Comparison of ENCODE assay signal across 8 mouse cellular contexts in the genomic region with DNA sequence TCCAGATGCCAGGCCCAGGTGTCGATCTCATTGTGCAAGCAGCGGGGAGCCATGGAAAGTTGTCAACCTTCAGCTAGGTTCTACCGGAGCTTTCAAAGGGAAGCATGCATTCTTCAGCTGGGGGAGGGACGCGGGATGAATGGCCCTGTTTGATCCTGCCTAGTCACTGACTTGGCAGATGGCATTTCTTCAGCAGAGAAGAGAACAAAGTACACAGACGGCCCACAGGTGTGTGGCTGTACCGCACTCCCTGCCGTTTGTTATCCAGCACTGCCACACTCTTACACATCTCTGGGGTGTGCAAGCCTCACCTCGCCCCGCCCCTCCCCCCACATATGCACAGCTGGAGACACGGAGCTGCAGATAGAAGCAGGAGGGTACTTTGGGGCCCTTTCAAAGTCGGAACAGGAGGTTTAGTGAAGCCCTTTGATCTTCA.
A peak's percentile ranks its signal among the peaks of the same experiment; 100 is the strongest.
DNase-seq lines count a peak whose midpoint lies in the region; ATAC-seq and TF ChIP-seq lines count a peak whose summit lies in the region.

No protein-coding gene starts in this region.

- peak; percentile 17 for DNase-seq in lung, postnatal 0 days (ENCODE audit: low spot score)
- no peak for DNase-seq in lung, postnatal 14 days
- DNase-seq in embryo, embryonic 10 days (ENCODE audit: low spot score), result peak; percentile 55
- peak; percentile 42 to 46 for DNase-seq in kidney, postnatal 36 days
- DNase-seq in thymus, adult 2 months, result peak; percentile 93
- DNase-seq in left cerebral cortex, postnatal 36 days (ENCODE audit: low spot score in 2 of 2), result no peak
- no peak for DNase-seq in right cerebral cortex, postnatal 36 days (ENCODE audit: low spot score in 2 of 2)
- no peak for DNase-seq in left cerebral cortex, adult 11 months (ENCODE audit: low spot score)

- TF ChIP-seq POLR2A in thymus, adult 2 months (IDR thresholded peaks at IDR 0.05; ENCODE audit: control insufficient read depth, extremely low read depth, insufficient read depth, low read length, poor library complexity), result 0 out of 2 replicates have a peak, but pooled peaks have one; percentile 34

- peak; percentile 38; the same call in 1 of the 2 replicates for ATAC-seq in lung, postnatal 0 days

- H3K4me1 ChIP-seq in lung, postnatal 0 days (ENCODE audit: insufficient read depth, low read depth, low read length), result no peaks in the 10 kb centered on the region
- H3K4me1 ChIP-seq in thymus, adult 2 months (replicated peaks; ENCODE audit: control insufficient read depth, insufficient read depth, low read length), result peaks cover 58% of the 10 kb centered on the region

- no peaks in the 10 kb centered on the region for H3K27me3 ChIP-seq in lung, postnatal 0 days (replicated peaks; ENCODE audit: insufficient read depth, low read length)
- H3K27me3 ChIP-seq in thymus, adult 2 months (ENCODE audit: control insufficient read depth, insufficient read depth, low read length), result no peaks in the 10 kb centered on the region

- no peaks in the 10 kb centered on the region for H3K36me3 ChIP-seq in lung, postnatal 0 days (ENCODE audit: insufficient read depth, low read length)
- no peaks in the 10 kb centered on the region for H3K36me3 ChIP-seq in thymus, adult 2 months (ENCODE audit: control insufficient read depth, insufficient read depth, low read length)

- H3K4me2 ChIP-seq in lung, postnatal 0 days (replicated peaks; ENCODE audit: low read depth, low read length), result no peak overlapping the region

- H3K9ac ChIP-seq in lung, postnatal 0 days (replicated peaks; ENCODE audit: low read depth), result no peak overlapping the region

- intact Hi-C loops in left cerebral cortex, postnatal 36 days (cut with DNase I), result no loop called here

- H3K27ac ChIP-seq in lung, postnatal 0 days (ENCODE audit: low read length), result no peak overlapping the region
- H3K27ac ChIP-seq in thymus, adult 2 months (ENCODE audit: control insufficient read depth, insufficient read depth, low read length), result peak overlapping the region; percentile 97

- H3K4me3 ChIP-seq in lung, postnatal 0 days (ENCODE audit: low read depth, low read length), result no peak overlapping the region
- H3K4me3 ChIP-seq in thymus, adult 2 months (ENCODE audit: control insufficient read depth, insufficient read depth, low read length), result peak overlapping the region; percentile 3; the same call in 1 of the 2 replicates

- 20% methylated on average over 12 of the region's 12 CpGs for WGBS in lung, postnatal 0 days
- whole genome bisulfite sequencing in thymus, adult 2 months, result 5% methylated on average over 12 of the region's 12 CpGs

- TF ChIP-seq EP300 in lung, postnatal 0 days (IDR thresholded peaks at IDR 0.05), result no peak

- TF ChIP-seq CTCF in lung, postnatal 0 days (IDR thresholded peaks at IDR 0.05), result no peak
- TF ChIP-seq CTCF in thymus, adult 2 months (IDR thresholded peaks at IDR 0.05; ENCODE audit: borderline replicate concordance, control insufficient read depth, extremely low read depth, insufficient read depth, low read length, poor library complexity), result no peak; the same call in 1 of the 2 replicates

- no peaks in the 10 kb centered on the region for H3K9me3 ChIP-seq in lung, postnatal 0 days (ENCODE audit: low read length)

Comparison
In these comparisons a context has a peak if more than half of its experiments do, and no peak if none do; other contexts are left out.
1. DNase-seq: peak in lung, postnatal 0 days (single experiment), embryo, embryonic 10 days (single experiment), kidney, postnatal 36 days (2 of 2) and thymus, adult 2 months (single experiment); none in lung, postnatal 14 days (single experiment), left cerebral cortex, postnatal 36 days (0 of 2), right cerebral cortex, postnatal 36 days (0 of 2) and left cerebral cortex, adult 11 months (single experiment).